Mouse (Mus musculus) heart, adult 2 months (tissue): ENCODE results near the gene Olfr1200.

Experiments used
- CTCF ChIP-seq: fragments of 200-600 bp; IDR thresholded peaks from 2 replicates; pipeline ENCODE4 v1.8.1; 2022; ENCODE audit warnings: antibody characterized with exemption, mild to moderate bottlenecking, moderate library complexity
- POLR2A ChIP-seq: fragments of 200-500 bp; IDR thresholded peaks from 2 replicates; pipeline ENCODE4 v1.6.1; 2011; ENCODE audit warnings: mild to moderate bottlenecking, low read depth, low read length, control low read depth; ENCODE audit not compliant: insufficient read depth

DNA sequence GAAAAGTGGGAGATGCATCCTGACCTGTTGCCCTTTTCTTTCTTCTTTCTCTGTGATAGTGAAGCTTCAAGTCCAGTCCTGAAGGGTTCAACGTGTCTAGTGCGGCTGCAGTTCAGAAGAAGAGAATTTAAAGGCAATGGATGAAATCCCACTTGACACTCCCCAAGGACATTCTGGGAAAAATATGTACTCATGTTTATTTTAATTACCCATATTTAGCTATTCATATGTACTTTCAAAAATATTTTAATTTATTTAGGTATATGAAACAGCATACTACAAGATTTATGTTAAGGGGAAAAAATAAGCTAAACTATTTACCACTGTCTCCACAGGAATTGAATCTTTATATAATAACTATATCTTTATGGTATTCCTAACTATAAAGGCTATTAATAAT, 19.0 kb downstream of the Olfr1200 start, which contains the start of gene Olfr1198:
- no peak for TF ChIP-seq CTCF
- TF ChIP-seq POLR2A, result no peak
